Mouse (Mus musculus): ENCODE data around the gene Zswim4.

- TF ChIP-seq CTCF (IDR thresholded peaks at IDR 0.05; ENCODE audit: extremely low read depth, insufficient read depth, insufficient read length, insufficient replicate concordance) (no peak), POLR2A (IDR thresholded peaks at IDR 0.05; ENCODE audit: low read depth, low read length) (no peak)
These were observed 56.2 kb downstream of the Zswim4 start for GRCm38 (mm10) chr8:84180530-84181190.
